ENCODE assay signal across 11 mouse cellular contexts in genomic region chr17:80701687-80702086, GRCm38 (mm10).
"Had no signal": no experiment of that assay in that cellular context is flagged by ENCODE, and none has a peak within 500 bp of the region (broad histone marks: within the 10 kb centered on the region; RNA-seq: fewer than 3 reads in every experiment).

No protein-coding gene starts in this region.

- H3K27ac ChIP-seq: kidney, postnatal 0 days; limb, embryonic 13.5 days; liver, embryonic 14.5 days had no signal

- H3K9me3 ChIP-seq: limb, embryonic 13.5 days had no signal

- H3K27me3 ChIP-seq: limb, embryonic 13.5 days had no signal

- H3K36me3 ChIP-seq: limb, embryonic 13.5 days had no signal

- DNase-seq: kidney, postnatal 36 days; left cerebral cortex, postnatal 4 days; lung, adult 18-20 months; midbrain, embryonic 14.5 days; right cerebral cortex, adult 18-20 months; right cerebral cortex, postnatal 25 days; thymus, adult 18-20 months; thymus, postnatal 14 days had no signal

- H3K4me3 ChIP-seq: limb, embryonic 13.5 days had no signal

- H3K4me2 ChIP-seq: limb, embryonic 13.5 days had no signal

- H3K9ac ChIP-seq: limb, embryonic 13.5 days; liver, embryonic 14.5 days had no signal
